Mouse (Mus musculus) embryonic facial prominence, embryonic 15.5 days (tissue): ENCODE results near the gene Rwdd3. TPM values are rescaled to one million over a fixed set of nuclear protein-coding genes. Genes with fewer than 3 reads are reported as not detected.
A peak's percentile ranks its signal among the peaks of the same experiment; 100 is the strongest.

Experiments
- ATAC-seq: fragments of 200-750 bp; cut with Nextera tagmentation; 2 replicates; pipeline ENCODE4 v1.8.0; 2017; ENCODE audit warnings: low read depth, moderate TSS enrichment; ENCODE audit not compliant: insufficient number of reproducible peaks, low FRiP score, low TSS enrichment
- H3K27ac ChIP-seq: fragments of 300-500 bp; sonication (generic); replicated peaks from 2 replicates; pipeline ENCODE4 v1.5.1; 2015; ENCODE audit warnings: mild to moderate bottlenecking, inconsistent platforms
- H3K27me3 ChIP-seq: fragments of 300-500 bp; sonication (generic); 2 replicates; pipeline ENCODE4 v1.6.1; 2015; ENCODE audit warnings: inconsistent platforms
- H3K36me3 ChIP-seq: fragments of 300-500 bp; sonication (generic); 2 replicates; pipeline ENCODE4 v1.6.1; 2015; ENCODE audit warnings: mild to moderate bottlenecking, inconsistent platforms
- H3K4me1 ChIP-seq: fragments of 300-500 bp; sonication (generic); 2 replicates; pipeline ENCODE4 v1.6.1; 2015; ENCODE audit warnings: inconsistent platforms
- H3K4me2 ChIP-seq: fragments of 300-500 bp; sonication (generic); replicated peaks from 2 replicates; pipeline ENCODE4 v1.6.1; 2015; ENCODE audit warnings: mild to moderate bottlenecking, inconsistent platforms
- H3K4me3 ChIP-seq: fragments of 300-500 bp; sonication (generic); replicated peaks from 2 replicates; pipeline ENCODE4 v1.5.1; 2015; ENCODE audit warnings: mild to moderate bottlenecking, inconsistent platforms
- H3K9ac ChIP-seq: fragments of 300-500 bp; sonication (generic); 2 replicates; pipeline ENCODE4 v1.6.1; 2015; ENCODE audit warnings: inconsistent platforms
- H3K9me3 ChIP-seq: fragments of 300-500 bp; sonication (generic); replicated peaks from 2 replicates; pipeline ENCODE4 v1.6.1; 2016; ENCODE audit warnings: inconsistent platforms
- WGBS: fragments of 180-500 bp; shearing (Covaris S2); methylation state at CpG from one replicate; pipeline ENCODE4 v1.1.7; 2015; 5-methylcytosine and 5-hydroxymethylcytosine counted together
- polyA plus RNA-seq: library from polyadenylated mRNA; unstranded; fragments of >200 nt; fragmentation: Nextera tagmentation; extraction: Ambion mirVana; gene quantifications from 2 replicates; pipeline ENCODE4 v1.2.1, GENCODE M21; 2015

Gene Rwdd3
- 8.1 and 9.2 TPM in 2 replicates for polyA plus RNA-seq

- ATAC-seq: peak; percentile 93
- under 1% methylated on average over 40 of the region's 40 CpGs for WGBS
- Histone ChIP-seq H3K27me3 (no peaks in the 10 kb centered on the region), H3K4me1 (no peaks in the 10 kb centered on the region), H3K9me3 (no peaks in the 10 kb centered on the region), H3K27ac (peak within 1 kb of the TSS; percentile 79), H3K4me2 (peak within 1 kb of the TSS; percentile 75), H3K4me3 (peak within 1 kb of the TSS; percentile 70), H3K36me3 (no peaks in the 10 kb centered on the region), H3K9ac (peak within 1 kb of the TSS; percentile 54)
These were observed at the start of gene Rwdd3 for GRCm38 (mm10) chr3:121171243-121171871. Gene Rwdd3, minus strand, starts transcription at chr3:121171695.

- H3K27ac ChIP-seq: no peak overlapping the region
- H3K4me2 ChIP-seq: no peak overlapping the region
- H3K9me3 ChIP-seq: no peaks in the 10 kb centered on the region
- 74% methylated on average over 6 of the region's 6 CpGs for WGBS
- ATAC-seq: no peak
- H3K9ac ChIP-seq: no peak overlapping the region
- no peak overlapping the region for H3K4me3 ChIP-seq
- no peaks in the 10 kb centered on the region for H3K27me3 ChIP-seq
- H3K4me1 ChIP-seq: no peaks in the 10 kb centered on the region
- no peaks in the 10 kb centered on the region for H3K36me3 ChIP-seq
These were observed 45.5 kb upstream of the Rwdd3 start for GRCm38 (mm10) chr3:121217011-121217410.

DNA sequence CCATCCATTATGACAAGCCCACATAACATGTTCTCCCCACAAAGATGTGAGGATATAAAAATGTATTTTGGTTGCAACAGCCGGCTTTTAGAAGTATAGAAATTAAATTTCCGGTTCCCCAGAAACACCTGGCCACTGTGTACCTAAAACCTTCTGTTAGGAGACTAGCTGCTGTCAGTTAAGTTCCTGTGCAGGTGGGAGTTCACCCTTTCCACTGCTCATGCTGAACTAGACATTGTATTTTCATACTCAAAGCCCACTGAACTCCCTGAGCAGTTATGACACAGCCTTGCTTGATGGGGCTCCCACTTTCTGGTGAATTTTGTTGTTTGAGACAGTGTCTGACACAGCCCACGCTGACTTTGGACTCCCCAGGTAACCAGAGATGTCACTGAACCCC, 42.0 kb upstream of the Rwdd3 start:
- WGBS: 70% methylated on average over 3 of the region's 3 CpGs
- H3K27me3 ChIP-seq: no peaks in the 10 kb centered on the region
- no peaks in the 10 kb centered on the region for H3K9me3 ChIP-seq
- no peaks in the 10 kb centered on the region for H3K36me3 ChIP-seq
- no peaks in the 10 kb centered on the region for H3K4me1 ChIP-seq
- no peak for ATAC-seq
- H3K9ac ChIP-seq: no peak overlapping the region
- H3K27ac ChIP-seq: no peak overlapping the region
- no peak overlapping the region for H3K4me2 ChIP-seq
- H3K4me3 ChIP-seq: no peak overlapping the region

DNA sequence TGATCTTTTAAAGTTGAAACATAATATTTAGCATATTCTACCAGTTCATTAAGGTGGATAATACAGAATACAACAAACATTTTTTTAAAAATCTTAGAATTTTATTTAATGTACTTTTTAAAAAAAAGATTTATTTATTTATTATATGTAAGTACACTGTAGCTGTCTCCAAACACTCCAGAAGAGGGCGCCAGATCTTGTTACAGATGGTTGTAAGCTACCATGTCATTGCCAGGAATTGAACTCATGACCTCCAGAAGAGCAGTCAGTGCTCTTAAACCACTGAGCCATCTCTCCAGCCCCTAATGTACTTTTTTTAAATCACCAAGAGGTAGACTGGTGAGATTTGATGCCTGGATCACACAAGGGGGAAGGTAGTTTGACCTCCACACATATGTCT, 40.7 kb upstream of the Rwdd3 start:
- H3K4me2 ChIP-seq: no peak overlapping the region
- 41% methylated on average over 1 of the region's 1 CpGs for WGBS
- ATAC-seq: no peak

GRCm38 (mm10) chr3:121208994-121209393, 37.5 kb upstream of the Rwdd3 start:
- Histone ChIP-seq H3K27ac (no peak overlapping the region), H3K36me3 (no peaks in the 10 kb centered on the region), H3K9me3 (no peaks in the 10 kb centered on the region), H3K27me3 (no peaks in the 10 kb centered on the region), H3K4me3 (no peak overlapping the region), H3K4me2 (no peak overlapping the region), H3K4me1 (0 out of 2 replicates have a peak, but pooled peaks cover under 1% of the 10 kb centered on the region), H3K9ac (no peak overlapping the region)
- no peak for ATAC-seq
- 75% methylated on average over 5 of the region's 5 CpGs for WGBS

More for the DNA sequence above, 40.7 kb upstream of the Rwdd3 start:
- Histone ChIP-seq H3K4me3 (no peak overlapping the region), H3K27me3 (no peaks in the 10 kb centered on the region), H3K27ac (no peak overlapping the region), H3K36me3 (no peaks in the 10 kb centered on the region), H3K9me3 (no peaks in the 10 kb centered on the region), H3K9ac (no peak overlapping the region), H3K4me1 (no peaks in the 10 kb centered on the region)

- no peaks in the 10 kb centered on the region for H3K36me3 ChIP-seq
- H3K9me3 ChIP-seq: no peaks in the 10 kb centered on the region
- H3K9ac ChIP-seq: no peak overlapping the region
- H3K4me1 ChIP-seq: peaks cover 6% of the 10 kb centered on the region; the same call in 1 of the 2 replicates
- H3K27ac ChIP-seq: no peak overlapping the region
- H3K4me3 ChIP-seq: no peak overlapping the region; the same call in 1 of the 2 replicates
- no peaks in the 10 kb centered on the region for H3K27me3 ChIP-seq
- H3K4me2 ChIP-seq: peak overlapping the region; percentile 9; the same call in 1 of the 2 replicates
- 45% methylated on average over 19 of the region's 19 CpGs for WGBS
- ATAC-seq: no peak
These were observed 34.8 kb upstream of the Rwdd3 start for GRCm38 (mm10) chr3:121206202-121206882.

DNA sequence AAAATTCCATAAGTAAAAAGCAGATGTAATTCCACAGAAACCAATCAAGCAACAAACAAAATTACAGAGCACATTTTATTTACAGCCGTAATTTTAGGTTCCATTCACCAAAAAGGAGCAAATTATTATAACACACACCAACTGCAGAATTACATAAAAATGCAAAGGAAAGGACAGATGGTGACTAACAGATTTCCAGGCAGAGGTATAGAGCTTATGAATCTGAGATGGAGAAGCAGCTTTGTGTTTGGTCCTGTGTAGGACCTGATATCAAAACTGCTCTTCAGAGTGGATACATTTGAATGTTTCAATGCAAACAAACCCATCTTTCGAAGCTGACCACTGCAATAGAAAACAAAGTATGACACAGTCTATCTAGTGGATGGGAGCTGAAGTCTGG, 31.1 kb upstream of the Rwdd3 start:
- WGBS: 79% methylated on average over 2 of the region's 2 CpGs

DNA sequence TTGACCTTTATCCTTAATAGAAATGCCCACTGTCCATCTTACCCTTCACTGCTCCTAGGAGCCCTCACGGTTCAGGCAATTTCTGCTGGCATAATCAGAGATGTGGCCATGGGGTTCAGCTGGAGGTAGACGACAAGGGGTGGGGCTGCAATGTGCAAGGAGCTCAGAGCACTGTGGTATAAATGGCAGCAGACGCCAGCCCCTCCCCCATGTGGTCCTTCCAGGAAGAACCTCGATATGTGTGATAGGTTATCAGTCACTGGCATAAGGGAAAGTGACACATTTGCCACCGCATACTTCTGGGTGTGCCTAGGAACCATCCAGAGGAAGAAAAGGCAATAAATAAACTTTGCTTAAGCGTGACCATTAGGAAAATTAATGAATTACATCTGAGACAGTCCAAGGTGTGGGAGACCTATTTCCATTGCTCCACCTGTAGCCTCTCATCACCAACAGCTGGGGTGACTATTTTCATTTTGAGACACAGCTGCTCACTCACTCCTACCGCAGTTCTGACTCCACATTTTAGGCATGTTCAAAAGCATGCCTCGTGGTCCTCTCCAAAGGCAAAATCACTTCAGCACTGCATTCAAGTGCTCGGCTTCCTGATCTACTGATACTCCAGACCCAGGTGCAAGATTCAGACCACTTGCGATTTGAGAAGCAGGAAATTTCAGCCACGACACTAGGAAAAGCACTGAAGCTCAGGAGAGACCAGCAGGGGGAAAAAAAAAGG, 29.7 kb upstream of the Rwdd3 start:
- WGBS: 66% methylated on average over 11 of the region's 11 CpGs
- H3K27ac ChIP-seq: no peak overlapping the region
- no peaks in the 10 kb centered on the region for H3K9me3 ChIP-seq
- no peak overlapping the region for H3K9ac ChIP-seq
- H3K4me1 ChIP-seq: peaks cover 6% of the 10 kb centered on the region; the same call in 1 of the 2 replicates
- no peak overlapping the region for H3K4me3 ChIP-seq
- no peaks in the 10 kb centered on the region for H3K36me3 ChIP-seq
- no peaks in the 10 kb centered on the region for H3K27me3 ChIP-seq
- no peak for ATAC-seq
- no peak overlapping the region for H3K4me2 ChIP-seq

More for the DNA sequence above, 31.1 kb upstream of the Rwdd3 start:
- H3K27ac ChIP-seq: no peak overlapping the region
- H3K9me3 ChIP-seq: no peaks in the 10 kb centered on the region
- no peak overlapping the region for H3K4me3 ChIP-seq
- H3K27me3 ChIP-seq: no peaks in the 10 kb centered on the region
- no peaks in the 10 kb centered on the region for H3K36me3 ChIP-seq
- H3K4me2 ChIP-seq: no peak overlapping the region
- no peak for ATAC-seq
- H3K4me1 ChIP-seq: peaks cover 6% of the 10 kb centered on the region; the same call in 1 of the 2 replicates
- H3K9ac ChIP-seq: no peak overlapping the region

GRCm38 (mm10) chr3:121189199-121189598, 17.7 kb upstream of the Rwdd3 start:
- H3K4me1 ChIP-seq: no peaks in the 10 kb centered on the region
- no peak overlapping the region for H3K27ac ChIP-seq
- H3K9ac ChIP-seq: no peak overlapping the region
- no peak for ATAC-seq
- no peaks in the 10 kb centered on the region for H3K9me3 ChIP-seq
- H3K27me3 ChIP-seq: no peaks in the 10 kb centered on the region
- WGBS: 83% methylated on average over 2 of the region's 2 CpGs
- no peak overlapping the region for H3K4me2 ChIP-seq
- H3K36me3 ChIP-seq: no peaks in the 10 kb centered on the region
- no peak overlapping the region for H3K4me3 ChIP-seq

- Histone ChIP-seq H3K4me2 (no peak overlapping the region), H3K36me3 (no peaks in the 10 kb centered on the region), H3K9ac (no peak overlapping the region), H3K9me3 (no peaks in the 10 kb centered on the region), H3K4me1 (no peaks in the 10 kb centered on the region), H3K27ac (no peak overlapping the region), H3K27me3 (no peaks in the 10 kb centered on the region), H3K4me3 (no peak overlapping the region)
- no peak for ATAC-seq
- WGBS: 90% methylated on average over 7 of the region's 7 CpGs
These were observed 16.0 kb upstream of the Rwdd3 start for GRCm38 (mm10) chr3:121187510-121187909.

DNA sequence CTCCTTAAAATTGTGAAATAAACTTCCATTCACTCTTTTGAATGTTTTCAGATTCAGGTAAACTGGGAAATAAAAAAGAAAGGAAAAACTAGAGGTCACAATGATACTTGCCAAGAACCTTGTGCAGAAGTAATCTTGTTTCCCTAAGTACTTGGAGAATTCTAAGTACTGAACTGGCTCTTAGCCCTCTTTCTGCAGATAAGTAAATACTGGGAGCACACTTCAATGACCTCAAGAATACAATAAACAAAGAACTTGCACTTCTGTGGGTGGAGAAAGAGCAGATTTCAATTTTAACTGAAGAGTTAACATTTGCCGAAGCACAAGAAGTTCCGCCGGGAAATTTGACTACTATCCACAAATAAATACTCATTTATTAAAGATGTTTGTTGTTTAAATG, 15.4 kb upstream of the Rwdd3 start:
- H3K9me3 ChIP-seq: no peaks in the 10 kb centered on the region
- no peaks in the 10 kb centered on the region for H3K4me1 ChIP-seq
- H3K27ac ChIP-seq: no peak overlapping the region
- no peak overlapping the region for H3K4me3 ChIP-seq
- WGBS: 75% methylated on average over 3 of the region's 3 CpGs
- no peaks in the 10 kb centered on the region for H3K36me3 ChIP-seq
- no peak overlapping the region for H3K4me2 ChIP-seq
- ATAC-seq: no peak
- no peaks in the 10 kb centered on the region for H3K27me3 ChIP-seq
- no peak overlapping the region for H3K9ac ChIP-seq
